Mouse (Mus musculus) erythroblast, adult 5-6 weeks (primary cell): ENCODE results near the gene Slc40a1. TPM values are rescaled to one million over a fixed set of nuclear protein-coding genes. Genes with fewer than 3 reads are reported as not detected.

Source experiments
- ATAC-seq: replicated peaks from 2 replicates; pipeline ENCODE4 v1.8.0; 2016; ENCODE audit warnings: moderate number of reproducible peaks, mild to moderate bottlenecking, moderate TSS enrichment, inconsistent platforms; ENCODE audit not compliant: poor library complexity, low FRiP score, severe bottlenecking
- total RNA-seq, 2 experiments: library from RNA; stranded (forward) in 1 of 2; stranded (reverse) in 1 of 2; fragments of 150-400 nt in 1 of 2; fragments of 200-764, 138-1000 nt in 1 of 2; gene quantifications; 2 replicates each; pipeline versions ENCODE4 v1.2.3 to v1.2.4; 2015 to 2017; ENCODE audit warnings: low replicate concordance in 2 of 2

Gene Slc40a1
- total RNA-seq (2015; ENCODE audit: low replicate concordance) (91.3 and 128 TPM in 2 replicates), total RNA-seq (2017; ENCODE audit: low replicate concordance) (101 and 135 TPM in 2 replicates)

DNA sequence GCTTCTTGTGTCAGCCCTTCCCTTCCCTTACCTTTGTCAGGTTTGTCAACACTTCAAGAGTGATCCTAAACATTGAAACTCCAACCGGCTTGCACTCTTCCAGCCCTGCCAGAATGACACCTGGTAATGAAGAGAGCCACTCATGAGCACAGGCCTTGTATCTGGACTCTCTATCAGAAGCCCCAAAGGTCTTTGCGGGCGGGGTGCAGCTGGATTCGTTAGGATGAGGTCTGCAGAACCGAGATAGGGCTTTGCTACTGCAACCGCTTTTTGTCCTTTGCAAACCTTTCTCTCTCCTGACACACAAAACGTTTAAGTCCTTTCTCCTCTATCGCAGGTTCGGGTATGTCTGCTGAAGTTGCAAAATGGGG lies at the start of gene Slc40a1:
TSS of gene Slc40a1 (minus strand) at position 131 of the 371 bp plus-strand sequence.
- peak; percentile 92 for ATAC-seq

GRCm38 (mm10) chr1:45971314-45971713 lies 45.0 kb upstream of the Slc40a1 start:
- no peak for ATAC-seq

DNA sequence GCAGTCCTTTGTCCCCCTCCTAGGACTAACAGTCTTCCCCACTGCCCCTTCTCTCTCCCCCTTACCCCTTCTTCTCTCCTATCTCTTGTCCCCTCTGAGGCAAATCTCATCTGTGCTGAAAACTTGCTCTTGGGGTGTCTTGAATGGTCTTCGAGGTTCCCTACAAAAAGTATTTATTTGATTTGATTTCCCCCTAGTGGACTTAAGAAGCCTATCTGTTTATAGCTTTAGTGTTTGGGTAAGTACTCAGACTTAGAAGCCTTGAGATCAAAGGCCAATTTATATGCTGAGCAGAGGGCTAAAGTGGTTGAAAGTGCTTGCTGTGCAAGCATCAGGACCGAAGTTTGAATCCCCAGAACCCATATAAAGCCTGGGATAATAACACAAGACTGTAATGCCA lies 22.7 kb upstream of the Slc40a1 start:
- ATAC-seq = no peak

DNA sequence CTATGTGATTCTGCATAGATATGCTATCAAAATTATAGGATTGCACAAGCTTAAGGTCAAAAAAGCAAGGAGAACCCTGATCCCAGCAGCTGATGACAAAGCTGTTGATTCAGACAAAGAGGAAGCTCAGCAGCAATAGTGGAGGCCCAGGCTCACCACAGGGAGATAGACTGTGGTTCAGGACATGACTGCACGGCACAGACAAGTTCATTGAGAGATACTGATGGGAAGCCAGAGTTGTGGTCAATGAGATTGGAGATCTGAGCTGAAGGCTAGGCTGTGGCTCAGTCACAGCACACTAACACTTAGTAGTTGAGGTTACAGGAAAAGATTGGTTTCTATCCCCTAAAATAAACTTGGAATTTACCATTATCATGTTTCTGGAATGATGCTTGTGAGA lies 21.5 kb upstream of the Slc40a1 start:
- ATAC-seq = no peak

- no peak for ATAC-seq
These were observed 4.8 kb upstream of the Slc40a1 start for GRCm38 (mm10) chr1:45931127-45931526.

GRCm38 (mm10) chr1:45926911-45927310 lies 588 bp upstream of the Slc40a1 start:
- ATAC-seq = peak; percentile 18

DNA sequence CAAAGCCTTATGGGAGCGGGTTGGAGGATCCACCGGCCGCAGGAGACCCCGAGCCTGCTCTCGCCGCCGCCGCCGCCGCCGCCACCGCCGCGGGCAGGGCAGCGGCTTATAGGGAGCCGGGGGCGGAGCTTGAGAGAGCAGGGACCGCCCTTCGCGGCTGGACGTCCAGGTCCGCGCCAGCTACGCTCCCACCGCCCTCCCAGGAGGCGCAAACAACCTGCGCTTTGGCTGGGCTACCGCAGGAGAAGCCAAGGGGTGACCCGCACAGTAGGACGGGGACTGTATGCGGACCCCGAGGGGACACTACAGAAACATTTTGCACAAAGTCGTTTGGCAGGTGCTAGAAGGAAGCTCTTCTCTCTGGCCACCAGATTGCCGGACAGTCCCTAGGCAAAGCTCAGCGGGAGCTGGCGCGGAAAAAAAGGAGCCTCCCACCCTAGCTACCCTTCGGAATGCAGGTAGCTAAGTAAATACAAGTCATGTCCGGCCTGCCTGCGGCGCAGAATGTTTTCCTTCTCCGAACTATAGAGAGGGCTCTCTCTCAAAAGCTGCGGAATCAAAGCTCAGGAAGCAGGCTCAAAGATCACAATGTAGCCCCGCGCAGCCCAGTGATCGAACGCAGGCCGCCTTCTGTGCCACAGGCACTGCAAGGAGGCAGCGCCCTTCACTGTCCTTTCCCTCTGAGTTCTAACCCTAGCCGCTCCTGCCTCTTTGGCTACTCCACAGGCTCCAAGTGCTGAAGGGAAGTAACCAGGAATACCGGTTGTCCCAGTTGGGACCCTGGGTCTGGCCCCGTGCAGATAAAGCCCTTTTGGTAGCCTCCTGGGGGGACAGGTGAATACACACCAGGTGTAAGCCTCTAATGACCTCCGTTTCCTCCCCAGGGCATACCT lies 577 bp downstream of the Slc40a1 start:
- peak; percentile 88 for ATAC-seq

DNA sequence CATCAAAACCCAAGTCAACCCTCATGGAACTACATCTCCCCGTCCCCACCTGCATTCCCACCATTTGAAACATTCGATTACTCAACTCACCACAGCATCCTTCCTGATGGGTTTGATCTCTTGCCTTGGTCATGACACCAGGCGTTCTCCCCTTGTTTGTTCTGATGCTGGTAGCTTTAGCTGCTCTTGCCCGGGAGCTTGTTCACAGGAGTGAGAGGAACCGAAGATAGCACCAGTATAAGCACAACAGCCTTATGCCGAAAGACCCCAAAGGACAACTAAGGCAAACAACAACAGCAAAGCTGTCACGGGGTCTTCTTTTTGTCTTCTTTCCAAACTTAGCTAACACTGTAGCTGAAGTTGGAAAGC lies 1.2 kb downstream of the Slc40a1 start:
- ATAC-seq = peak; percentile 36

DNA sequence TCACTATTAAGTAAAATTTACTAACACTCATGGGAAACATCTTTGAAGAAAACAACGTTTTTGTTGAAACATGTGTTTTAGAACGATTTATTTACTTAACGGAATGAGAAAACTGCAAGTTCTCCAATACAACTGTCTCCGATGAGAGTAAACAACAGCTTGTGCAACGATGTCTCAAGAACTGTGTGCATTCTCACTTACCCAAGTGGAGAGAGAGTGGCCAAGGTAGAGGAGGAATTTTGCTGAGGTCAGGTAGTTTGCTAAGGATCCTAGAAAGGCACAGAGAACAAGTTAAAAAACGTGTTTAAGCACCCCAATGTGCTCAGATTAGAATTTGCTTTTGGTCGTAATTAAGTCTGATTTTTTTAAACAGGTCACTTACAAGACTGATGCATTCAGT lies 1.8 kb downstream of the Slc40a1 start:
- no peak for ATAC-seq

DNA sequence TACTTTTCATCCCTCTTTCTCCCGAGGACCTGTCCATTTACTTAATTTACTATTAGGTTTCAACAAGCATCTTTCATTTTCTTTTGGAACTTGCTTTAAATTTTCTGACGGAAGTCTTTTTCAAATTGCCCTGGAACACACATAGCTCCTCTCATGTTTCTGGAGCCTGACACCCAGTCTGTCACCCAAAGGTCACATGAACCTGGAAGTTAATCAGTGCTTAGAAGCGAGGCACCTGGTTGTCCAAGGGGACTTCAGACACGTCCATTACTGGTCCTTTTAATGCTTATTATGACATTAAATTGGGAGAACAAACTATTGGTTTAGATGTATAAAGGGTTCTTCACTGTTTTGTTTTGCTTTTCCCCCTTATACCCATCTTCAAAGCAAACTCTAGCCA lies 3.0 kb downstream of the Slc40a1 start:
- no peak for ATAC-seq

GRCm38 (mm10) chr1:45920703-45921102 lies 5.6 kb downstream of the Slc40a1 start:
- ATAC-seq = no peak

DNA sequence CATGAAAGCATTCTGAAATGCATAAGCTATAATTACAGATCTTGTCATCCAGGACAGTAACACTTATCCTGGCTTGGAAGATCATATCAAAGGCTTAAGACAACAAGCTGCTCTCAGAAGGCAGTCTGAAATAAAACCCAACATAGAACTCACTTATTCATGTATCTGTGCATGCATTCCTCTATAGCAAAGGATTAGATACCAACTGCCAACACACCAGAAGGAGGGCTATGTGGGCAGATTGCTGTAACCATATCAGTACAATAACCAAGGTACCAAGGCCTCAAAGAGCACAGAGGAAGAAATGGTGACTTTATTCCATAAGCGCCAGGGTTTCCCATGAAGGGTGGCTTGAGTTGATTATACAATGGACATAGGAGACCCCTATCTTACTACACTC lies 6.6 kb downstream of the Slc40a1 start:
- no peak for ATAC-seq

DNA sequence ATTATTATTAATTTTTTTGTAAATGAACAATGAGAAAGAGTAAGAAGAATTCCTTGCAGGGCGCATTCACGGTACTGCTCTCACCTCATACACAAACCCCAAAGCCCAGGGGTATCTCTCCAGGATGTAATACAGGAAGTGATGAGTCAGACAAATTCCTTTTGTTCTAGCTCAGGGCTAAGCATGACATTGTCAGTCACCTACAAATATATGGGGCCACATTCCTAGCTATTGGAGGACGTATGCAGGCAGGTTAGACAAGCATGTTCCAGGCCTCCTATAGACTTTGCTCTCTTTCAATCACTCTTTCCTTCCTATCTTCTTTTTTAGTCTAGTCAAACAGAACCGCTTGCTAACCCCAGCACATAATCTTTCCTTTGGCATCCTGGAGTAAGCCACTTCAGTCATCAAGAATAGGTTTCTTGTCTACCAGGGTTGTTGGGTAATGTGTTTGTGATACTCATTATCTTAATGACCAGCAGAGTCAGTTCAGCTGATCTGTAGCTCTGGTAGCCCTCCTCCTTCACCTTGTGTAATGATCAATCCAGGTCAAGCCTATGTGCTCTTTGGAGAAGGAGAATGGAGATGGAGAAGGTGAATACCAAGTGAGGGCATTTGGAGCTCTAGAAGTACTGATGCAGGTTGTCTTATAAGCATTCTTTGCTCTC lies 9.1 kb downstream of the Slc40a1 start:
- ATAC-seq = no peak

DNA sequence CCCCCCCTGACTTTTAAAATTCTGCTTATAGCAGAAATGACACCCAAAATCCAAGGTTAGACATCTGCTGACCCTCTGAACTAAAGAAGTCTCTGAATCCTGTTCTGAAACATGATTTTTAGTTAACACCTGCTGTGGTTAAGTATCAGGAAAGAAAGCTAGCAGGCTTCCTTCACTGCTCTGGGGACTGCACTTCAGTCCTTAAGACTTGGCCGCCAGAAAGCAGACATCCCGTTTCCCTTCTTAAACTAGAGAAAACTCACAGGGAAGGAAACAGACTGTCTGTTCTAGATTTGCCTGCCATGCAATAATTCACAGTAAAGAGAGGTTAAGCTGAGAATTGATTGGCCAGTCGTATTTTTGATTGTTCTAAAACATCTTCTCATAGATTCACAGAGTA lies 10.1 kb downstream of the Slc40a1 start:
- ATAC-seq = no peak

GRCm38 (mm10) chr1:45914236-45914635 lies 12.1 kb downstream of the Slc40a1 start:
- no peak for ATAC-seq

DNA sequence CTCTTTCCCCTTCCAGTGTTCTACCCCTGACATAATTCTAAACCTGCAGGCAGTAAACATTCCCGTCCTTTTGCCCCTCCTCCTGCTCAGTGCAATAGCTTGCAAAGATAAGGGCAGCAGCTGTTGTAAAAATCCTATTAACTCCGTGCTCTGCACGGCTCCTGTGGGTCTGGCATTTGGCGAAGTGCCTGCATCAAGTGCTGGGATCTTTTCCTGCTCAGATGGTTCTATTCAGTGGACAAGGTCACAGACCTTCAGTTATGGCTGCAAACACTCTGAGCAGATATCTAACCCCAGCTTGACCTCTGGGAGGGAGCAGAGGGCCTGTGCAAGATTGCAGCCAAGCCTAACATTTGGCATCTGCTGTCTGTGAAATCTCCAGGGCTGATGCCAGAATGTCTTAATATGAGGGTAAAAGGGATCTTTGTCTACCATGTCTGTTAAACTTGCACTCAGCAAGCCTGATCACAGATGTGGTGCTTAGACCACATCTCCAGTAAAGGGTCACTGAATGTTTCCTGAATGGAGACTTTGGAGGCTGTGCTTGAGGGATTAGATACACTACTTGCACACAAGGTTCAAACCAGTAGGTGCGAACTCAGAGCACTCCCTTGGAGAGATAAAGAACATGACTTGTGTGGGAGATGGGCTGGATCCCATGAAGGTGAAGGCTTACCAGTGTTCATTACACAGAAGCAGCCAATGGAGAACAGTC lies 21.1 kb downstream of the Slc40a1 start:
- ATAC-seq = no peak

DNA sequence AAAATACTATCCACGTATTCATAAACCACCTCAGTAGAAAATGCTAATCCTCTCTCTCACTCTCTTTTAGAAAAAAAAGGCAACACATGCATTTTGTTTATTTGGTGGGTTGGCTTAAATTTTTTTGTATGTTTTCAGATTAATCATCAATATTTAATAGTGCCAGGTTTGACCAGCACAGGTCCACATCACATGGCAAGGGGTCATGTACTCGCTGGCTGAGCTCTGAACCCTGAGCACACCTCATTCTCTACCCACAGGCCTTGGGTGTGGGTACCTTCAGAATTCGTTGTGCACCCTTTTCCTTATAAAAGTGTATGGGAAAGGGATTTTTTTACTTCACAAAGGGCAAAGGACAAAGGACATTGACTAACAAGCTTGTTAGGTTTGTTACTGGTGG lies 22.2 kb downstream of the Slc40a1 start:
- no peak for ATAC-seq

- ATAC-seq = no peak
These were observed 28.3 kb downstream of the Slc40a1 start for GRCm38 (mm10) chr1:45898044-45898443.

DNA sequence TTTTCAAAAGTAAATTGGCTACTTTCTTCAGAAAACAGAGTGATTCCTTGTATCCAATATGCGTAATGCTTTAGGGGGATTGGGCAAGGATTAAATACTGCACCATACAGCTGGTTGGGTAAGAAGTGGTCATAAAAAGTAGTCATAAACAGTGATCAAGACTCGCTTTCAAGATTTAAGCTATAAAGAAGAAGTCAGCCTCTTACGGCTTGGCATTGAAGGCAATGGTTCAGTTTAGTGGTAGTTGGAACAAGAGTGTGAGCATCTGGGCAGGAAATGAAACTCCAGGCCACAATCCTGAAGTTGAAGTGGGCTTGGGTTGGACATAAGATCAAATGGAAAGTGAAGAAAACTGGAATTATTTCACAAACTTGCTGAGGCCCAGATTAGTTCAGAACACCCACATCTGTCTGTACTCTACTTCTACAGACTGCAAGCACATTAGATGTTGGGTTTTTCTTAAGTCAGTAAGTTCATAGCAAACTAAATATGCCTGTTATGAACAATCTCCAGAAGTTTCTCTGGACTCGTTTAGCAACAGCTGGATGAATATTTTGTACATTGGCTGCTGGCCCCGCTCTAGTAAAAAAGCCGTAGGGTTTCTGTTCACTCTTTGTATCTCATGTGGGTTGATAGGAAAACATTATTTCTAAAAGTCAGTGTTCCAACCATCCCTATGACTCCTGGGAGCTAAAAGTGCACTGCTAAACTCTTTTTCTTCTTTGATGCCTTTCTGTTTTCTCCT lies 32.0 kb downstream of the Slc40a1 start:
- no peak for ATAC-seq

DNA sequence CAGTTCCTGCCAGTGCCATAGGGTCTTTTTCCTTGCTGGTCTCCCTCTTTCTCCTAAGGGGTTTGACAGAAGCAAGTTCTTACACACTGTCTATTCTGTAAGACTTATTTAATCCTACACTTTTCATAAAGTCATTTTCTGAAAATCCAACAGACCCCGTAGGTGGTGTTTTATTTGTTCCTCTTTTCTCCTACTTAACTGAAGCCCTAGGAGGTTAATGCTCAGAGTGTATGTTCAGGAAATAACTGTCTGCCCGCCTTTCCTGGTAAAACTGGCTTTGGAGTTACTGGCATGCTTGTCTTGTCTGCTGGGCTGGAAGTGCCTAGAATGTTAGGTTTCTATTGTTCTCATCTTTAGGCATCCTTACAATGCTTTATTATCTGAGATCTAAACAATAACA lies 34.3 kb downstream of the Slc40a1 start:
- ATAC-seq = no peak
